Mouse (Mus musculus) lung, embryonic 14.5 days (tissue): Measurements from ENCODE around the gene Caap1. TPM values are rescaled to one million over a fixed set of nuclear protein-coding genes. Genes with fewer than 3 reads are reported as not detected.

Source experiments
- ATAC-seq: fragments of 200-750 bp; cut with Nextera tagmentation; 2 replicates; pipeline ENCODE4 v1.8.0; 2017; ENCODE audit warnings: mild to moderate bottlenecking, moderate TSS enrichment, moderate library complexity; ENCODE audit not compliant: insufficient read depth
- DNase-seq: peaks from one replicate; pipeline ENCODE4 v3.0.0-alpha.2; 2015
- H3K27ac ChIP-seq: fragments of 300-500 bp; sonication (generic); 2 replicates; pipeline ENCODE4 v1.5.1; 2014; ENCODE audit warnings: low read depth, mild to moderate bottlenecking, moderate library complexity
- H3K27me3 ChIP-seq: fragments of 300-500 bp; sonication (generic); 2 replicates; pipeline ENCODE4 v1.6.1; 2014; ENCODE audit warnings: low read length, control low read depth; ENCODE audit not compliant: insufficient read depth
- H3K36me3 ChIP-seq: fragments of 300-500 bp; sonication (generic); 2 replicates; pipeline ENCODE4 v1.6.1; 2014; ENCODE audit warnings: control low read depth; ENCODE audit not compliant: insufficient read depth
- H3K4me1 ChIP-seq: fragments of 300-500 bp; sonication (generic); 2 replicates; pipeline ENCODE4 v1.6.1; 2014; ENCODE audit warnings: antibody characterized with exemption, control low read depth; ENCODE audit not compliant: insufficient read depth
- H3K4me2 ChIP-seq: fragments of 300-500 bp; sonication (generic); 2 replicates; pipeline ENCODE4 v1.6.1; 2014; ENCODE audit warnings: mild to moderate bottlenecking
- H3K4me3 ChIP-seq: fragments of 300-500 bp; sonication (generic); 2 replicates; pipeline ENCODE4 v1.5.1; 2014; ENCODE audit warnings: low read depth, low read length
- H3K9ac ChIP-seq: fragments of 300-500 bp; sonication (generic); 2 replicates; pipeline ENCODE4 v1.6.1; 2014
- H3K9me3 ChIP-seq: fragments of 300-500 bp; sonication (generic); 2 replicates; pipeline ENCODE4 v1.6.1; 2016; ENCODE audit warnings: low read depth, low read length, control low read depth
- CTCF ChIP-seq: IDR thresholded peaks from 2 replicates; pipeline ENCODE4 v1.5.1; 2016; ENCODE audit warnings: antibody characterized with exemption, low read depth
- WGBS: fragments of 180-500 bp; shearing (Covaris S2); extraction: QIAGEN DNeasy Blood & Tissue Kit; methylation state at CpG from one replicate; pipeline ENCODE4 v1.1.7; 2014; 5-methylcytosine and 5-hydroxymethylcytosine counted together
- polyA plus RNA-seq: library from polyadenylated mRNA; unstranded; fragments of >200 nt; fragmentation: Nextera tagmentation; extraction: Ambion mirVana; gene quantifications from 2 replicates; pipeline ENCODE4 v1.2.1, GENCODE M21; 2014

Gene Caap1
- polyA plus RNA-seq, 1 experiment from 2014 or later = 22.2 TPM

GRCm38 (mm10) chr4:94592709-94593108 is 36.1 kb upstream of the Caap1 start:
- no peak overlapping the region for H3K4me3 ChIP-seq
- H3K9ac ChIP-seq = no peak overlapping the region
- no peak for DNase-seq
- ATAC-seq = no peak
- no peak for TF ChIP-seq CTCF
- no peaks in the 10 kb centered on the region for H3K27me3 ChIP-seq
- no peaks in the 10 kb centered on the region for H3K4me1 ChIP-seq
- no peaks in the 10 kb centered on the region for H3K9me3 ChIP-seq
- H3K36me3 ChIP-seq = 0 out of 2 replicates have a peak, but pooled peaks cover 1% of the 10 kb centered on the region
- no peak overlapping the region for H3K27ac ChIP-seq
- H3K4me2 ChIP-seq = no peak overlapping the region

- peak; percentile 23 for DNase-seq
These were observed 35.3 kb upstream of the Caap1 start for GRCm38 (mm10) chr4:94591765-94592381.

GRCm38 (mm10) chr4:94572677-94573076 is 16.1 kb upstream of the Caap1 start:
- Histone ChIP-seq H3K4me3 (no peak overlapping the region), H3K27ac (no peak overlapping the region), H3K9me3 (no peaks in the 10 kb centered on the region), H3K9ac (no peak overlapping the region), H3K27me3 (no peaks in the 10 kb centered on the region), H3K4me2 (no peak overlapping the region), H3K4me1 (no peaks in the 10 kb centered on the region), H3K36me3 (peaks cover 53% of the 10 kb centered on the region)
- DNase-seq (no peak), ATAC-seq (no peak)
- 95% methylated on average over 4 of the region's 4 CpGs for WGBS
- no peak for TF ChIP-seq CTCF

More at GRCm38 (mm10) chr4:94591765-94592381, 35.3 kb upstream of the Caap1 start:
- WGBS = 66% methylated on average over 4 of the region's 4 CpGs
- Histone ChIP-seq H3K9me3 (no peaks in the 10 kb centered on the region), H3K27ac (no peak overlapping the region), H3K4me1 (no peaks in the 10 kb centered on the region), H3K9ac (no peak overlapping the region), H3K4me2 (no peak overlapping the region), H3K36me3 (0 out of 2 replicates have a peak, but pooled peaks cover 4% of the 10 kb centered on the region), H3K27me3 (no peaks in the 10 kb centered on the region), H3K4me3 (no peak overlapping the region)
- no peak for TF ChIP-seq CTCF
- ATAC-seq = no peak

GRCm38 (mm10) chr4:94564297-94564696 is 7.7 kb upstream of the Caap1 start:
- Histone ChIP-seq H3K27ac (no peak overlapping the region), H3K9me3 (no peaks in the 10 kb centered on the region), H3K4me2 (no peak overlapping the region), H3K4me3 (no peak overlapping the region), H3K36me3 (peaks cover 8% of the 10 kb centered on the region), H3K27me3 (no peaks in the 10 kb centered on the region), H3K4me1 (no peaks in the 10 kb centered on the region), H3K9ac (no peak overlapping the region)
- no peak for TF ChIP-seq CTCF
- ATAC-seq (no peak), DNase-seq (no peak)

GRCm38 (mm10) chr4:94561954-94562648 is 5.5 kb upstream of the Caap1 start:
- Histone ChIP-seq H3K4me3 (no peak overlapping the region), H3K27ac (no peak overlapping the region), H3K4me1 (no peaks in the 10 kb centered on the region), H3K27me3 (no peaks in the 10 kb centered on the region), H3K4me2 (no peak overlapping the region), H3K9ac (no peak overlapping the region), H3K36me3 (peaks cover 5% of the 10 kb centered on the region; the same call in 1 of the 2 replicates), H3K9me3 (no peaks in the 10 kb centered on the region)
- ATAC-seq (no peak), DNase-seq (no peak)
- TF ChIP-seq CTCF = no peak
- WGBS = 59% methylated on average over 7 of the region's 7 CpGs

GRCm38 (mm10) chr4:94560316-94560715 is 3.7 kb upstream of the Caap1 start:
- no peak for DNase-seq
- no peak overlapping the region for H3K4me2 ChIP-seq
- H3K4me3 ChIP-seq = no peak overlapping the region
- H3K36me3 ChIP-seq = no peaks in the 10 kb centered on the region
- 63% methylated on average over 1 of the region's 1 CpGs for WGBS
- no peak for TF ChIP-seq CTCF
- no peak for ATAC-seq
- no peaks in the 10 kb centered on the region for H3K4me1 ChIP-seq
- no peaks in the 10 kb centered on the region for H3K9me3 ChIP-seq
- no peak overlapping the region for H3K9ac ChIP-seq
- H3K27ac ChIP-seq = no peak overlapping the region
- H3K27me3 ChIP-seq = no peaks in the 10 kb centered on the region

- no peak for ATAC-seq
- no peaks in the 10 kb centered on the region for H3K36me3 ChIP-seq
- H3K27me3 ChIP-seq = no peaks in the 10 kb centered on the region
- H3K4me1 ChIP-seq = no peaks in the 10 kb centered on the region
- no peak overlapping the region for H3K27ac ChIP-seq
- H3K9ac ChIP-seq = no peak overlapping the region
- WGBS = 55% methylated on average over 2 of the region's 2 CpGs
- no peaks in the 10 kb centered on the region for H3K9me3 ChIP-seq
- no peak overlapping the region for H3K4me2 ChIP-seq
- no peak for TF ChIP-seq CTCF
- DNase-seq = no peak
- no peak overlapping the region for H3K4me3 ChIP-seq
These were observed 2.7 kb upstream of the Caap1 start for GRCm38 (mm10) chr4:94559266-94559665.
